Mouse (Mus musculus) hindbrain, embryonic 11.5 days (tissue): ENCODE measurements around the gene Hand2. TPM values are rescaled to one million over a fixed set of nuclear protein-coding genes. Genes with fewer than 3 reads are reported as not detected.

Experiments
- ATAC-seq: fragments of 200-750 bp; cut with Nextera tagmentation; 2 replicates; pipeline ENCODE4 v1.8.0; 2017; ENCODE audit warnings: mild to moderate bottlenecking, moderate TSS enrichment, moderate library complexity; ENCODE audit not compliant: low FRiP score
- DNase-seq: peaks from one replicate; pipeline ENCODE4 v3.0.0-alpha.2; 2015; ENCODE audit warnings: low spot score
- H3K27ac ChIP-seq: fragments of 300-500 bp; sonication (generic); 2 replicates; pipeline ENCODE4 v1.5.1; 2014; ENCODE audit warnings: mild to moderate bottlenecking, low read depth, low read length
- H3K27me3 ChIP-seq: fragments of 300-500 bp; sonication (generic); 2 replicates; pipeline ENCODE4 v1.6.1; 2014; ENCODE audit warnings: mild to moderate bottlenecking, low read length, moderate library complexity, mixed read lengths; ENCODE audit not compliant: control insufficient read depth, insufficient read depth
- H3K36me3 ChIP-seq: fragments of 300-500 bp; sonication (generic); 2 replicates; pipeline ENCODE4 v1.6.1; 2014; ENCODE audit warnings: mild to moderate bottlenecking, low read length, moderate library complexity, mixed read lengths; ENCODE audit not compliant: control insufficient read depth, insufficient read depth
- H3K4me1 ChIP-seq: fragments of 300-500 bp; sonication (generic); replicated peaks from 2 replicates; pipeline ENCODE4 v1.6.1; 2014; ENCODE audit warnings: low read length, mixed read lengths; ENCODE audit not compliant: control insufficient read depth, insufficient read depth
- H3K4me2 ChIP-seq: fragments of 300-500 bp; sonication (generic); replicated peaks from 2 replicates; pipeline ENCODE4 v1.6.1; 2014; ENCODE audit warnings: mild to moderate bottlenecking, low read depth, low read length
- H3K4me3 ChIP-seq: fragments of 300-500 bp; sonication (generic); 2 replicates; pipeline ENCODE4 v1.5.1; 2014; ENCODE audit warnings: low read depth, low read length
- H3K9ac ChIP-seq: fragments of 300-500 bp; sonication (generic); 2 replicates; pipeline ENCODE4 v1.6.1; 2014; ENCODE audit warnings: low read depth, low read length
- H3K9me3 ChIP-seq: fragments of 300-500 bp; sonication (generic); 2 replicates; pipeline ENCODE4 v1.6.1; 2016; ENCODE audit warnings: low read length; ENCODE audit not compliant: control insufficient read depth
- WGBS: fragments of 180-500 bp; shearing (Covaris S2); extraction: QIAGEN DNeasy Blood & Tissue Kit; methylation state at CpG from one replicate; pipeline ENCODE4 v1.1.7; 2014; 5-methylcytosine and 5-hydroxymethylcytosine counted together
- polyA plus RNA-seq: library from polyadenylated mRNA; unstranded; fragments of >200 nt; fragmentation: Nextera tagmentation; extraction: Ambion mirVana; gene quantifications from 2 replicates; pipeline ENCODE4 v1.2.1, GENCODE M21; 2014

The Hand2 gene
- polyA plus RNA-seq, 1 experiment from 2014 or later: not detected

GRCm38 (mm10) chr8:57328931-57329341 lies 8.2 kb downstream of the Hand2 start:
- H3K9ac ChIP-seq: no peak overlapping the region
- peak overlapping the region; percentile 10; the same call in 1 of the 2 replicates for H3K4me3 ChIP-seq
- WGBS: under 1% methylated on average over 19 of the region's 19 CpGs
- ATAC-seq: peak; percentile 45; the same call in 1 of the 2 replicates
- H3K27ac ChIP-seq: no peak overlapping the region
- H3K36me3 ChIP-seq: no peaks in the 10 kb centered on the region
- peaks cover 7% of the 10 kb centered on the region; the same call in 1 of the 2 replicates for H3K4me1 ChIP-seq
- H3K4me2 ChIP-seq: no peak overlapping the region
- DNase-seq: peak; percentile 56
- H3K9me3 ChIP-seq: no peaks in the 10 kb centered on the region
- peaks cover 93% of the 10 kb centered on the region for H3K27me3 ChIP-seq

- Histone ChIP-seq H3K4me2 (no peak overlapping the region), H3K27ac (no peak overlapping the region), H3K4me3 (no peak overlapping the region), H3K4me1 (peaks cover 7% of the 10 kb centered on the region; the same call in 1 of the 2 replicates), H3K36me3 (no peaks in the 10 kb centered on the region), H3K27me3 (peaks cover 98% of the 10 kb centered on the region), H3K9me3 (no peaks in the 10 kb centered on the region), H3K9ac (no peak overlapping the region)
- 8% methylated on average over 2 of the region's 2 CpGs for WGBS
- ATAC-seq (no peak), DNase-seq (no peak)
These were observed 9.3 kb downstream of the Hand2 start for GRCm38 (mm10) chr8:57330106-57330505.

- no peak overlapping the region for H3K4me3 ChIP-seq
- no peak overlapping the region for H3K9ac ChIP-seq
- H3K27me3 ChIP-seq: peaks cover 98% of the 10 kb centered on the region
- under 1% methylated on average over 27 of the region's 29 CpGs for WGBS
- no peaks in the 10 kb centered on the region for H3K36me3 ChIP-seq
- DNase-seq (no peak), ATAC-seq (no peak)
- peaks cover 7% of the 10 kb centered on the region; the same call in 1 of the 2 replicates for H3K4me1 ChIP-seq
- no peaks in the 10 kb centered on the region for H3K9me3 ChIP-seq
- no peak overlapping the region for H3K27ac ChIP-seq
- no peak overlapping the region for H3K4me2 ChIP-seq
These were observed 11.2 kb downstream of the Hand2 start for GRCm38 (mm10) chr8:57331727-57332630.

- ATAC-seq (no peak), DNase-seq (no peak)
- H3K9ac ChIP-seq: no peak overlapping the region
- no peak overlapping the region for H3K27ac ChIP-seq
- H3K4me3 ChIP-seq: no peak overlapping the region
- peaks cover 7% of the 10 kb centered on the region; the same call in 1 of the 2 replicates for H3K4me1 ChIP-seq
- H3K9me3 ChIP-seq: no peaks in the 10 kb centered on the region
- H3K4me2 ChIP-seq: no peak overlapping the region
- H3K36me3 ChIP-seq: no peaks in the 10 kb centered on the region
- under 1% methylated on average over 26 of the region's 26 CpGs for WGBS
- peaks cover 97% of the 10 kb centered on the region for H3K27me3 ChIP-seq
These were observed 12.1 kb downstream of the Hand2 start for GRCm38 (mm10) chr8:57332676-57333482.

GRCm38 (mm10) chr8:57333483-57333770 lies 12.6 kb downstream of the Hand2 start:
- no peak overlapping the region for H3K27ac ChIP-seq
- H3K4me3 ChIP-seq: no peak overlapping the region
- no peaks in the 10 kb centered on the region for H3K9me3 ChIP-seq
- under 1% methylated on average over 9 of the region's 9 CpGs for WGBS
- DNase-seq (no peak), ATAC-seq (no peak)
- H3K36me3 ChIP-seq: no peaks in the 10 kb centered on the region
- peaks cover 7% of the 10 kb centered on the region; the same call in 1 of the 2 replicates for H3K4me1 ChIP-seq
- H3K4me2 ChIP-seq: no peak overlapping the region
- H3K27me3 ChIP-seq: peaks cover 96% of the 10 kb centered on the region
- H3K9ac ChIP-seq: no peak overlapping the region

GRCm38 (mm10) chr8:57333795-57334551 lies 13.2 kb downstream of the Hand2 start:
- Histone ChIP-seq H3K27ac (no peak overlapping the region), H3K36me3 (no peaks in the 10 kb centered on the region), H3K4me3 (no peak overlapping the region), H3K9me3 (no peaks in the 10 kb centered on the region), H3K27me3 (peaks cover 96% of the 10 kb centered on the region), H3K4me1 (peaks cover 3% of the 10 kb centered on the region; the same call in 1 of the 2 replicates), H3K4me2 (no peak overlapping the region), H3K9ac (no peak overlapping the region)
- ATAC-seq: peak; percentile 55
- no peak for DNase-seq
- under 1% methylated on average over 41 of the region's 41 CpGs for WGBS

GRCm38 (mm10) chr8:57334714-57335113 lies 13.9 kb downstream of the Hand2 start:
- H3K4me3 ChIP-seq: no peak overlapping the region
- no peaks in the 10 kb centered on the region for H3K9me3 ChIP-seq
- peaks cover 96% of the 10 kb centered on the region for H3K27me3 ChIP-seq
- no peaks in the 10 kb centered on the region for H3K36me3 ChIP-seq
- no peak overlapping the region for H3K27ac ChIP-seq
- no peak overlapping the region for H3K9ac ChIP-seq
- under 1% methylated on average over 5 of the region's 5 CpGs for WGBS
- no peak overlapping the region for H3K4me2 ChIP-seq
- no peak for DNase-seq
- H3K4me1 ChIP-seq: 0 out of 2 replicates have a peak, but pooled peaks cover 2% of the 10 kb centered on the region
- no peak for ATAC-seq

- H3K4me1 ChIP-seq: peaks cover 3% of the 10 kb centered on the region; the same call in 1 of the 2 replicates
- ATAC-seq: no peak
- H3K27ac ChIP-seq: no peak overlapping the region
- no peak overlapping the region for H3K9ac ChIP-seq
- H3K9me3 ChIP-seq: no peaks in the 10 kb centered on the region
- peaks cover 97% of the 10 kb centered on the region for H3K27me3 ChIP-seq
- H3K4me3 ChIP-seq: no peak overlapping the region
- no peak overlapping the region for H3K4me2 ChIP-seq
- H3K36me3 ChIP-seq: no peaks in the 10 kb centered on the region
- 32% methylated on average over 4 of the region's 4 CpGs for WGBS
- DNase-seq: peak; percentile 35
These were observed 16.7 kb downstream of the Hand2 start for GRCm38 (mm10) chr8:57337271-57338030.
